Mouse (Mus musculus): ENCODE data around the gene Mc1r. TPM values are rescaled to one million over a fixed set of nuclear protein-coding genes. Genes with fewer than 3 reads are reported as not detected.
A peak's percentile ranks its signal among the peaks of the same experiment; 100 is the strongest.

The Mc1r gene
- polyA plus RNA-seq, 1 experiment from 2014 or later = not detected

DNA sequence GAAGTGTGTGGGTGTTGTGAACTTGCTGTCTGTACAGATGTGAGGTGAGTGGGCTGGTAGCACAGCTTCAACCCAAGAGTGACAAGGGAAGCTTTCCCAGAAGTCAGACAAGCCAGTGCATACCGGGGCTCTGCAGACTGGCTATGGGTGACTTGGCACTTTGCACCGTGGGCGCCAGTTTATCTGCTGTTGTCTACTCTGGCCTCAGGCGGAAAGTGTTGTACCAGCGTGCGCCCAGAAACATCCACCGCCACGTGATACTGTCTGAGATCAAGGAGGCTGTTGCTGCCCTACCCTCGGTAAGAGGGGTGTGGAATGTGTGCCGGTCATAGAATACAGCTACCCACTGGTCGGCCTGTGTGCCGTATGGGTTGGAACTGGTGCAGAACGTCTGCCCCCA is 8.6 kb upstream of the Mc1r start:
- no peak for TF ChIP-seq CTCF (IDR thresholded peaks at IDR 0.05; ENCODE audit: low read depth)
- H3K4me3 ChIP-seq (replicated peaks; ENCODE audit: low read depth, low read length) = no peak overlapping the region
- no peaks in the 10 kb centered on the region for H3K9me3 ChIP-seq (replicated peaks; ENCODE audit: low read length)
- ATAC-seq (replicated peaks; ENCODE audit: low FRiP score, low read depth) (no peak), DNase-seq (ENCODE audit: low spot score) (no peak)
- WGBS = 91% methylated on average over 13 of the region's 13 CpGs
- H3K9ac ChIP-seq (ENCODE audit: low read depth, low read length) = no peak overlapping the region
- H3K27me3 ChIP-seq (ENCODE audit: insufficient read depth, low read length) = no peaks in the 10 kb centered on the region
- no peak overlapping the region for H3K4me2 ChIP-seq (ENCODE audit: low read length)
- H3K27ac ChIP-seq = no peak overlapping the region
- no peaks in the 10 kb centered on the region for H3K4me1 ChIP-seq (replicated peaks; ENCODE audit: insufficient read depth, low read length)
- H3K36me3 ChIP-seq (ENCODE audit: insufficient read depth, low read length) = peaks cover 71% of the 10 kb centered on the region

DNA sequence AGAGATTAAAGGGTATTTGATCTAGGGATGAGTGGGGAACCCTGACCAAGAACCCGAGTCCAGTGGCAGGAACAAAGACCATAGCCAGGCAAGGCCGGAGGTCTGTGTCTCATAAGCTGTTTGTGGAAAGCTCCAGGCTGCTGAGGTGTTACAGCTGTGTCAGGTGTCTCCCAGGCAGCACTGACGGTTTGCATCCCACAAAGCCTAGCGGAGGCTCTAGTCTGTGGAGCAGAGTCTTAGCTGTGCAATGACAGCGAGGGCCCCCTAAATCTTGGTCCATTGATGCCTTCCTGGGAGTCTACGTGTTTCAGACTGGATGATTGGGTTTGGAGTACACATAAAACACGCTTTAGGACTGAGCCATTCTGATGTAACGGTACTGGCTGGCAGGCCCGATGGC is 5.0 kb upstream of the Mc1r start:
- no peaks in the 10 kb centered on the region for H3K4me1 ChIP-seq (replicated peaks; ENCODE audit: insufficient read depth, low read length)
- peaks cover 47% of the 10 kb centered on the region for H3K36me3 ChIP-seq (ENCODE audit: insufficient read depth, low read length)
- TF ChIP-seq CTCF (IDR thresholded peaks at IDR 0.05; ENCODE audit: low read depth) = no peak
- no peak overlapping the region for H3K9ac ChIP-seq (ENCODE audit: low read depth, low read length)
- no peak overlapping the region for H3K27ac ChIP-seq
- no peak overlapping the region for H3K4me2 ChIP-seq (ENCODE audit: low read length)
- WGBS = 86% methylated on average over 9 of the region's 9 CpGs
- H3K27me3 ChIP-seq (ENCODE audit: insufficient read depth, low read length) = no peaks in the 10 kb centered on the region
- no peak for DNase-seq (ENCODE audit: low spot score)
- no peak for ATAC-seq (replicated peaks; ENCODE audit: low FRiP score, low read depth)
- no peak overlapping the region for H3K4me3 ChIP-seq (replicated peaks; ENCODE audit: low read depth, low read length)
- no peaks in the 10 kb centered on the region for H3K9me3 ChIP-seq (replicated peaks; ENCODE audit: low read length)

DNA sequence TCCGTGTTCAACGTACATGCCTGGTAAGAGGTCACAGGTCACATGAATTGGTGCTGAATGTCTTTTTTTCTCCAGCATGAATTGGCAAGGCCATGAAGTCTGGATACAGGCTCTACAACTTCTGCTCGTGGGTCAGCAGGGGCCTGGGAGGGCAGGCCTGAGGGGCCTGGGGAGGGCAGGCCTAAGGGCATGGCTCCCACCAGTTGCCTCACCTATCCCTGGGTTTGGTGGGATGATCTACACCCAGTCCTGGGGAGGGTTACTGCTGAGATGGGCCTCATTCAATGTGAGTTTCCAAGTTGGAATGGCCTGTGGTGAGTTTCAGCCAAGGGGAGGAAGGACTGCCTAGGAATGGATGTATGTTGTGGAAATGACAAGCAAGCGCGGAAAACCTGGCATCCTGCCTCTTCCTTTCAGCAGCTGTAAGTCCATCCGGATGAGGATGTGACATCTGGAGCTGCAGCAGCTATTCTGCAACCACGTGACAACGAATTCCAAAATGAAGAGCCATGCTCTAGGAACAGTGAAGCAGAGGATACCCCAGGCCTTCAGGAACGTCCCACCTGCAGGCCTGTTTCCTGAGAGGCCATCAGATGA is 4.1 kb upstream of the Mc1r start:
- DNase-seq (ENCODE audit: low spot score) = no peak
- Histone ChIP-seq H3K9ac (ENCODE audit: low read depth, low read length) (no peak overlapping the region), H3K4me2 (ENCODE audit: low read length) (no peak overlapping the region), H3K27me3 (ENCODE audit: insufficient read depth, low read length) (no peaks in the 10 kb centered on the region), H3K36me3 (ENCODE audit: insufficient read depth, low read length) (peaks cover 39% of the 10 kb centered on the region), H3K4me3 (replicated peaks; ENCODE audit: low read depth, low read length) (no peak overlapping the region), H3K4me1 (replicated peaks; ENCODE audit: insufficient read depth, low read length) (no peaks in the 10 kb centered on the region), H3K9me3 (replicated peaks; ENCODE audit: low read length) (no peaks in the 10 kb centered on the region), H3K27ac (no peak overlapping the region)
- WGBS = 81% methylated on average over 9 of the region's 9 CpGs
- no peak for ATAC-seq (replicated peaks; ENCODE audit: low FRiP score, low read depth)
- no peak for TF ChIP-seq CTCF (IDR thresholded peaks at IDR 0.05; ENCODE audit: low read depth)

DNA sequence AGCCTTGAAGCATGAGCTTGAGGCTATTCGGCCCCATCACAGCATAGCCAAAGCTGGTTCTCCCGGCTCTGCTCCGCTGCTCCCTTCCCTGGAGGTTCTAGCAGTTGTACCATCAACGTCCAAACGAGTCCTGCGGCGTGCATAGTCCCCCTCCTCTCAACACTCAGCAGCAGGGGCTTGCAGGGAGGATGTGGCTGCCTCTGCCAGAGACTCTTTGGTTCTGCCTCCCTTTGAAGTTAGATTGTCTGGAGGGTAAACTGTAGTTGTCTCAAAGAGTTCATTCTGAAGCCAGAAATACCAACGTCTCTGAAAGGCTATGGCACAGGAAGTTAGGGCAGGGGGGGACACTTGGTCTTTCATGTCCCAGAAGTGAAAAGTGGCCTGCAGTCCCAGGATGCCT is 2.4 kb upstream of the Mc1r start:
- Histone ChIP-seq H3K4me1 (replicated peaks; ENCODE audit: insufficient read depth, low read length) (no peaks in the 10 kb centered on the region), H3K27ac (no peak overlapping the region), H3K4me2 (ENCODE audit: low read length) (no peak overlapping the region), H3K9ac (ENCODE audit: low read depth, low read length) (no peak overlapping the region), H3K27me3 (ENCODE audit: insufficient read depth, low read length) (peaks cover 4% of the 10 kb centered on the region; the same call in 1 of the 2 replicates), H3K9me3 (replicated peaks; ENCODE audit: low read length) (no peaks in the 10 kb centered on the region), H3K36me3 (ENCODE audit: insufficient read depth, low read length) (peaks cover 22% of the 10 kb centered on the region), H3K4me3 (replicated peaks; ENCODE audit: low read depth, low read length) (no peak overlapping the region)
- peak; percentile 12 for DNase-seq (ENCODE audit: low spot score)
- TF ChIP-seq CTCF (IDR thresholded peaks at IDR 0.05; ENCODE audit: low read depth) = no peak
- no peak for ATAC-seq (replicated peaks; ENCODE audit: low FRiP score, low read depth)
- WGBS = 23% methylated on average over 8 of the region's 8 CpGs

DNA sequence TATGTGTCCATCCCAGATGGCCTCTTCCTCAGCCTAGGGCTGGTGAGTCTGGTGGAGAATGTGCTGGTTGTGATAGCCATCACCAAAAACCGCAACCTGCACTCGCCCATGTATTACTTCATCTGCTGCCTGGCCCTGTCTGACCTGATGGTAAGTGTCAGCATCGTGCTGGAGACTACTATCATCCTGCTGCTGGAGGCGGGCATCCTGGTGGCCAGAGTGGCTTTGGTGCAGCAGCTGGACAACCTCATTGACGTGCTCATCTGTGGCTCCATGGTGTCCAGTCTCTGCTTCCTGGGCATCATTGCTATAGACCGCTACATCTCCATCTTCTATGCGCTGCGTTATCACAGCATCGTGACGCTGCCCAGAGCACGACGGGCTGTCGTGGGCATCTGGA is 705 bp downstream of the Mc1r start:
- Histone ChIP-seq H3K36me3 (ENCODE audit: insufficient read depth, low read length) (peaks cover 7% of the 10 kb centered on the region; the same call in 1 of the 2 replicates), H3K9ac (ENCODE audit: low read depth, low read length) (no peak overlapping the region), H3K27me3 (ENCODE audit: insufficient read depth, low read length) (peaks cover 30% of the 10 kb centered on the region), H3K4me3 (replicated peaks; ENCODE audit: low read depth, low read length) (no peak overlapping the region), H3K4me1 (replicated peaks; ENCODE audit: insufficient read depth, low read length) (no peaks in the 10 kb centered on the region), H3K9me3 (replicated peaks; ENCODE audit: low read length) (no peaks in the 10 kb centered on the region), H3K27ac (no peak overlapping the region), H3K4me2 (ENCODE audit: low read length) (no peak overlapping the region)
- TF ChIP-seq CTCF (IDR thresholded peaks at IDR 0.05; ENCODE audit: low read depth) = no peak
- 86% methylated on average over 13 of the region's 13 CpGs for WGBS
- DNase-seq (ENCODE audit: low spot score) (no peak), ATAC-seq (replicated peaks; ENCODE audit: low FRiP score, low read depth) (no peak)

DNA sequence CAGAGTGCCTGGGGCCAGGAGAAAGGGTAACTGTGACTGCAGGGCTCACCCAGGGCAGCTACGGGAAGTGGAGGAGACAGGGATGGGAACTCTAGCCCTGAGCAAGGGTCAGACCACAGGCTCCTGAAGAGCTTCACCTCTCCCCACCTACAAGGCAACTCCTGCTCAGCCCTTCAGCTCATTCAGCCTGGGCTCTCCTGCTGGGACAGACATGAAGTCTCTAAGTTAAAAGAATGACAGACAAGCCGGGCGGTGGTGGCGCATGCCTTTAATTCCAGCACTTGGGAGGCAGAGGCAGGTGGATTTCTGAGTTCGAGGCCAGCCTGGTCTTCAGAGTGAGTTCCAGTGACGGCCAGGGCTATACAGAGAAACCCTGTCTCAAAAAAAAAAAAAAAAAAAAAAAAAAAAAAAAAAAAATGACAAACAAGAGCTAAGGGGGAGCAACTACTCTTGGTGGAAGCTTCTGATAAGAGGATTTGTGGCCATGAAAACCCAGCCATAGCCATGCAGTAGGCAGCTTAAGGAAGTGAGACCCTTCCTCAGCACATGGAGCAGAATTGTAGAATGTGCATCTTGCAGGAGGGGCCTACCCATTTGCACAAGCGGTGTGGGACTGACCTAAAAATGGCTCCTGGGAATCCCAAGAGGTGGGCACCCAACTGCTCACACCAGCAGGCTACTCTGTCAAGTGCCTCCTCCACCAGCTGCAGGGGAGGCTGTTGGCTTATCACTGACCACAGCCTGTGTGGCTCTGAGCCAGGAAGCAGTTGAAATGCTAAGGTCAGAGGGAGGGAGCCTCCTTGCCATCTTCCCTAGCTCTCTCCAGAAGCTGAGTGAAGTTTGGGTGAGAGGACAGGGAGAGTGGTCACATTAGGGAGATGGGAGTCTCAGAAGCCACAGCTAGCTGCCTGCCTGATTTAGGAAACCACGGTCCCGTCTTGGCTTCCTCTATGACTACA is 2.0 kb downstream of the Mc1r start:
- ATAC-seq (replicated peaks; ENCODE audit: low FRiP score, low read depth) (no peak), DNase-seq (ENCODE audit: low spot score) (no peak)
- H3K9ac ChIP-seq (ENCODE audit: low read depth, low read length) = no peak overlapping the region
- no peak overlapping the region for H3K4me3 ChIP-seq (replicated peaks; ENCODE audit: low read depth, low read length)
- H3K27me3 ChIP-seq (ENCODE audit: insufficient read depth, low read length) = peaks cover 41% of the 10 kb centered on the region
- WGBS = 73% methylated on average over 9 of the region's 9 CpGs
- no peak for TF ChIP-seq CTCF (IDR thresholded peaks at IDR 0.05; ENCODE audit: low read depth)
- no peak overlapping the region for H3K4me2 ChIP-seq (ENCODE audit: low read length)
- H3K27ac ChIP-seq = no peak overlapping the region
- H3K4me1 ChIP-seq (replicated peaks; ENCODE audit: insufficient read depth, low read length) = no peaks in the 10 kb centered on the region
- no peaks in the 10 kb centered on the region for H3K36me3 ChIP-seq (ENCODE audit: insufficient read depth, low read length)
- no peaks in the 10 kb centered on the region for H3K9me3 ChIP-seq (replicated peaks; ENCODE audit: low read length)
